Mouse (Mus musculus) left cerebral cortex, postnatal 10 days (tissue): ENCODE measurements around the gene Myo1h. TPM values are rescaled to one million over a fixed set of nuclear protein-coding genes. Genes with fewer than 3 reads are reported as not detected.

ENCODE experiments used
- DNase-seq, 2 experiments: peaks; one replicate each; pipeline ENCODE4 v3.0.0; 2021 to 2022; ENCODE audit warnings: low spot score in 2 of 2, mixed read lengths in 1 of 2; ENCODE audit errors: extremely low spot score in 1 of 2
- intact Hi-C: fragments of 180-260 bp; cut with DNase I; formaldehyde crosslinking; loops from one replicate; pipeline ENCODE4 v1.15.1; 2025
- total RNA-seq, 2 experiments: library from RNA; stranded (reverse); gene quantifications; 2 replicates each; pipeline ENCODE4 v1.2.3; 2021

Myo1h gene
- total RNA-seq, 2 experiments from 2014 or later, result 0.53 to 0.92 TPM

- intact Hi-C loops, result no loop called here
Measured at GRCm38 (mm10) chr5:114286872-114287571, 1.9 kb upstream of the Myo1h start.

GRCm38 (mm10) chr5:114288396-114288795 lies 570 bp upstream of the Myo1h start:
- DNase-seq, result no peak
- intact Hi-C loops, result no loop called here

More at GRCm38 (mm10) chr5:114286872-114287571, 1.9 kb upstream of the Myo1h start:
- no peak for DNase-seq

DNA sequence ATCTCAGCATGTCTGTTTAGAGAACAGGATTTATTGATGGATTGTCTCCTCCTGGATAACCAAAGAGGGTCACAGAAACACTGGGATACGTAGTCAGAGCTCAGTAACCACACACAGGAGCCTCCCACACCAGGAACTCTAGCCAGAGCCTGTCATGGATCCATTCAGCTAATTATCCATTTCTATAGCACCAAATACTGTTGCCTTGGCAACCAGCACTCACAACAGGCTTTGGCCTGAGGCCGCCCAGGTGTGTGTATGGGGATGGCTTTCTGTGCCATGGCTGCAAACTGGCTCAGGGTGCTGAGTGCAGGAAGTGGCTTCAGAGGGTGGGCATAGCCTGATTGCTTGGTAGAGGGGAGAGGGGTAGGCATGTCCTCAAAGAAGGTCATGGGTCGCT lies 1.0 kb downstream of the Myo1h start:
- intact Hi-C loops, result no loop called here
- DNase-seq, result peak in 1 of 2 experiments; percentile 11

- DNase-seq, result no peak
Measured at GRCm38 (mm10) chr5:114296693-114297631, 8.0 kb downstream of the Myo1h start.

GRCm38 (mm10) chr5:114298212-114298894 lies 9.4 kb downstream of the Myo1h start:
- DNase-seq, result no peak
- intact Hi-C loops, result no loop called here

More at GRCm38 (mm10) chr5:114296693-114297631, 8.0 kb downstream of the Myo1h start:
- intact Hi-C loops, result no loop called here

- no peak for DNase-seq
- intact Hi-C loops, result no loop called here
Measured at GRCm38 (mm10) chr5:114299156-114299855, 10.3 kb downstream of the Myo1h start.

DNA sequence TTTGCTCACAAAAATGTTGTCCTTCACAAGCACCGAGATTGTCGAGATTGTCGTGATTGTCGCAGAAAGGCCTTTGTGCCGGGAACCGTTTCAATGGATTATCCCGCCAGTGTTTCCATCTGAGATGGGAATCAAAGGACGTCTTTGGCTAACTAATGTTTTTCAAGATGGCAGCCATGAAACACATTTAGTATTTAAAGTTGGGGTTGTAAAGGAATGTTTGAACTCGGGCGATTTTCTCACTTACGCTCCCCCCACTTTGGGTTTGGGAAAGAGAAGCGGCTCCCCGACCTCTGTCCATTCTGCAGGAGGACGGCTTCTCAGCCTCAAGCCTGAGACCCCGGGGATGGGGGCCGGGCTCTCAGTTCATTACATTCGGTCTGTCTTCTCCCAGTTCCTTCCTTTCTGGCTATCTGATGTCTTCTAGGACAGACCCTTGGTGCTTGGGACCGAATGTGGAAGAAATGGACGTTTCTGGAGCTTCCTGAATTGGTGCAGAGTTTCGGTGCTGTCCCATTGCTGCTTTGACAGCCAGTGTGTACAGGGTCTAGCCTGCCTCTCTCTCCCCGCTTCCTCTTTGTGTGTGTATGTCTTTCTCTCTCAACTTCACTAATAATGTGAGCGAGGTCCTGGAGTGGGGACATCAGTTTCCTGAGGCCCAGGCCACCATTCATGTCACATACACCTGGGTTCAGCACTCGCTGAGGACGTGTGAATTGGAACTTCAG lies 11.1 kb downstream of the Myo1h start:
- intact Hi-C loops, result loop anchor here (10.0 kb wide), 1 partner anchor 135 kb away; no protein-coding TSS in a partner anchor
- DNase-seq, result no peak

GRCm38 (mm10) chr5:114303166-114303565 lies 14.2 kb downstream of the Myo1h start:
- intact Hi-C loops, result loop anchor here (10.0 kb wide), 1 partner anchor 138 kb away; no protein-coding TSS in a partner anchor
- DNase-seq, result no peak

DNA sequence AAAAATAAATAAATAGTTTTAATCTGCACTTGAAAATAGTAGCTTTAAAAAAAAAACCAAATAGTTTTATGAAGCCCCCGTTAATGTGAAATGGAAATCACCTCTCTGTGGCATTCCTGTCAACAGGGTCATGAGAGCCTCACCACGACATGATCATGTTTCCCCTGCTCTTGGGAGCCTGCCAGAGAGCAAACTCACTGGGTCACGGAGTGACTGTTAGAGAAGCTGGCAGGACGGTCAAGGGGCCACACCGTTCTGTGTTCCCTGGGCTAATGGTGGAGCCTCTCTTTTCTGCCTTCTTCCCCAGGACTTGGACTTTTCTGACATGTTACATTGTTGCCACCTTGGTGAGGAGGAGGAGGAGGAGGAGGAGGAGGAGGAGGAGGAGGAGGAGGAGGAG lies 17.5 kb downstream of the Myo1h start:
- intact Hi-C loops, result loop anchor here (10.0 kb wide), 1 partner anchor 142 kb away; no protein-coding TSS in a partner anchor
- DNase-seq, result no peak

DNA sequence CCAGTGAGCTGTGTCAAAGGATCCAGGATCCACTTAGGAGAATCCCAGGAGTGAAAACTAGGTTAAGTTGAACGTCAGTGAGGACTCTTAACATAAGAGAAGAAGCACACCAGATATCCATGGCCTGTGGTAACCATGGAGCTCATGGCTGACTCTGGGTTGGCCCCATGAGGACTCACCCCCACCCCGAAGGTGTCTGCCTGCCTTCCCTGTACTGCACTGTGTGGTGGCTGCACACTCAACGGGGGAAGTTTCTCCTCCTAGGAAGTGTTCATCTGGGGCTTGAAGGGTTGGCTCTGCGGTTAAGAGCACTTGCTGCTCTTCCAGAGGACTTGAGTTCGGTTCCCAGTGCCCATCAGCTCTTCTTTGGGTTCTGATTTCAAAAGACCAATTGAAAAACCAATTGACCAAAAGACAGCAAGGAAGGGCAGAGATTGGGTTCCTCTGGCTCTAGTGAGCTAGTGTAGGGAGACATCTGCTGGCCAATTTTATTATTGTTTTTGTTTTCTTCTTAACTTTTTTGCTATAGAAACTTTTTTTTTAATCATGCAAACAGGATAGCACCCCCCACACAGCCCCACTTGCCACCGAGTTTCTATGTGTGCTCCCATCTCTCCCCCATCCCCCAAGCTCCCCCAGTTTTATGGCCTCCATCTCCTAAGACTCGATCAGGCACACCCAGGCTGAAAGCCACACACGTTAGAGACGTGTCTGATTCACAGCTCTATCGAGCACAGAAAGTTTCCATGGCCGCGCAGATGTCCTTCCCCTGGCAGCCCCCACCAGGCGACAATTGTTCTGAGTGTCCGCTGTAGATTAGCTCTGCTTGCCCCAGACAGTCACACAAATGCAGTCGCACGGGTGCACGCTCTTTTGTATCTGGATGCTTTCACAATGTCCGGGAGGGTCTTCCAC lies 20.1 kb downstream of the Myo1h start:
- no peak for DNase-seq

GRCm38 (mm10) chr5:114309680-114310036 lies 20.7 kb downstream of the Myo1h start:
- intact Hi-C loops, result loop anchor here (2.0 to 10.0 kb wide), 2 partner anchors 61 to 145 kb away; no protein-coding TSS in a partner anchor

More for the DNA sequence above, 20.1 kb downstream of the Myo1h start:
- intact Hi-C loops, result loop anchor here (2.0 to 10.0 kb wide), 2 partner anchors 60 to 144 kb away; no protein-coding TSS in a partner anchor

GRCm38 (mm10) chr5:114323105-114323790 lies 34.3 kb downstream of the Myo1h start:
- no peak for DNase-seq
- intact Hi-C loops, result no loop called here

More at GRCm38 (mm10) chr5:114309680-114310036, 20.7 kb downstream of the Myo1h start:
- DNase-seq, result no peak

DNA sequence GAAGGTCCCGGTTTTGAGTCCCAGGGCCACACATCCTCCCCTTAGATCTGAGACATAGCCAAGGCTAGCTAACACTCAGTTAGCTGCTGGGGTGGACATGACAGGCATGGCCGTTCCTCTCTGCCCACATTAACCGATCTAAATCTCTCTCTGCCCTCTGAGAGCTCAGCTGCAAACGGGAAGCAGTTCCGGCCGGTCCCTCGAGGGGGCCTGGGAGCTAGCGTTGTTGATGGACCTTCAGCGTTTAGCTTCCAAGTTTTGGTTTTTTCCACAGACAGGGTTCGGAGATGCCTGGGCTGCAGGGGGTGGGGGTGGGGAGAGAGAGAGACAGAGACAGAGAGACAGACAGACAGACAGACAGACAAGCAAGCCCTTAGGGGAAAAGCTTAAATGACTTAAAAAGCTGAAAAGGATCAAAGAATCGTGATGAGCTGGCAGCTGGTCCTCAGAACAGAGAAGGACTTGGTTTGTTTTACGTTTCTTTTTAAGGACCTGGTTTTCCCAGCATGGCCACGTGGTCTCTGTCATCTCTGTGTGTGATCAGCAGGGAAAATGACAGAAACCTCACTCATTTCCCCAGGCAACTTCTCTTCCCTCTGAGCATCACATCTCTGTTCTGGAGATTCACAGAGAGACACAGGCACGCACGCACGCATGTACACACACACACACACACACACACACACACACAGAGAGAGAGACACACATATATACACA lies 35.0 kb downstream of the Myo1h start:
- DNase-seq, result peak in 1 of 2 experiments; percentile 77
- intact Hi-C loops, result no loop called here

DNA sequence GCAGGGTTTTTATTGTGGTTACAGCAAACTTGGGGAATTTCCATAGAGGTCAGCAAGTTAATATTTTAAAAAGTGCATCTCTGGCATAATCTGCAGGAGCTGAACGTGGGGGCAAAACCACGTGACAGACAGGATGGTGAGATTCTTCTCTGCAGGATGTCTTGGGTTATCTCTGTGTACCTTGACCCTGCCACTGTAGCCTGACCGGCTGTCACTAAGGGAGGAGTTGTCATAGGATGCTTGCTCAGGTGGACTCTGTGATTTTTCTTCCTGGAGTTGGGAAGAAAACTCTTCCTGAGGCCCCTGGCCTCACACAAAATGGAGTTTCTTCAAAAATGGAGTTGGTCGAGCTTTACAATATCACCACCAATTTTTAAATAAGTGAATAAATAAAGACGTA lies 54.0 kb downstream of the Myo1h start:
- no peak for DNase-seq
- intact Hi-C loops, result no loop called here

GRCm38 (mm10) chr5:114343612-114344011 lies 54.6 kb downstream of the Myo1h start:
- intact Hi-C loops, result no loop called here
- no peak for DNase-seq

GRCm38 (mm10) chr5:114345538-114345937 lies 56.6 kb downstream of the Myo1h start:
- intact Hi-C loops, result no loop called here
- no peak for DNase-seq
